1 mouse cellular context compared by ENCODE assay signal in the genomic region with DNA sequence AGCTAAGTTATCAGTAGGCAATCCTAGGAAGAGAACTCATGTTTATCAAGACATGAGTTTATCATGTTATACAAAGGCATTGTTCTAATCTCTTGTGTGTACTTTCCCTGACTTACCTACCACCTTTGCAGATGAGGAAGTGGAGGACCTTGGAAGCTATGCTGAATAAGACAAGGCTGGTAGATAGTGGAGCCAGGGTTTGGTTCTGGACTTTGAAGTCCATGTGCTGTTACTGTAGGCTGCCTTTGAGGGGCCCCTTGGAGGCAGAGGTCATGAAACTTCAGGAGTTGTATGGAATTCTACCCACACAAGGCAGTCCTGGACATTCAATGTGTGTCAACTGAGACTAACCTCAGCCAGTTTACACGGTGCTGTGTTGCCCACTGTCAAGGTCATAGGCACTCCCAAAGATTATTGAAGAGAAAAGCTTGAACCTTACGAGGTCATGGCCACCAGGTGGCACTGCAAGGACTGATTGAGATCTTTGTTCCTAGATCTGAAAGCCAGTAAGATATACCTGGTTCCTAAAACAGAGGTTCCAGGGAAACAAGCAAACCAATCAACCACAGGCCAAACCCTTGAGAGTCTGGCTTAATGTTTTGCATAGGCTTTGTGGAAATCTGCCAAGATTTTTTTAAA.
TF ChIP-seq lines count a peak whose summit lies in the region.

No protein-coding gene starts in this region.

TF ChIP-seq in CH12.LX, 34 proteins besides CTCF, POLR2A, EP300 and RAD21 (continued from another document):
- no peak for TF ChIP-seq CHD2 (IDR thresholded peaks at IDR 0.05; ENCODE audit: low read length)
- TF ChIP-seq JUND (conservative IDR thresholded peaks at IDR 0.05; ENCODE audit: low read depth, low read length), result no peak
- TF ChIP-seq ZMIZ1 (IDR thresholded peaks at IDR 0.05; ENCODE audit: low read depth, low read length), result no peak
- TF ChIP-seq SIN3A (IDR thresholded peaks at IDR 0.05; ENCODE audit: low read length), result no peak
- no peak for TF ChIP-seq UBTF (IDR thresholded peaks at IDR 0.05; ENCODE audit: low read depth, low read length)
- 0 out of 2 replicates have a peak, but pooled peaks have one; percentile 12 for TF ChIP-seq ZNF384 (IDR thresholded peaks at IDR 0.05; ENCODE audit: low read depth, low read length)
- no peak for TF ChIP-seq GABPA (IDR thresholded peaks at IDR 0.05; ENCODE audit: insufficient replicate concordance, low read depth, low read length)
- TF ChIP-seq RCOR1 (conservative IDR thresholded peaks at IDR 0.05; ENCODE audit: low read depth, low read length), result no peak
- TF ChIP-seq TCF12 (IDR thresholded peaks at IDR 0.05; ENCODE audit: low read depth, low read length), result peak; percentile 21; the same call in 1 of the 2 replicates
- TF ChIP-seq IRF4 (IDR thresholded peaks at IDR 0.05; ENCODE audit: low read depth, low read length), result 0 out of 2 replicates have a peak, but pooled peaks have one; percentile 34
- TF ChIP-seq POLR2AphosphoS2 (IDR thresholded peaks at IDR 0.05; ENCODE audit: low read depth, low read length), result no peak
- no peak for TF ChIP-seq TBP (conservative IDR thresholded peaks at IDR 0.05; ENCODE audit: low read depth, low read length)
- no peak for TF ChIP-seq CHD1 (IDR thresholded peaks at IDR 0.05; ENCODE audit: low read depth, low read length)
TF ChIP-seq in CH12.LX: peak in this region for 7.
